Mouse (Mus musculus) kidney, adult 18-20 months (tissue): ENCODE data around the gene Atp1a4.
"Not testable (repeated sequence)": the region's sequence is repeated elsewhere in the genome, so short reads cannot be mapped to it uniquely, and the experiment has no call there.

Experiments used
- DNase-seq: peaks from one replicate; pipeline ENCODE4 v3.0.0; 2021

The Atp1a4 gene

GRCm38 (mm10) chr1:172279768-172280509 is 21.7 kb upstream of the Atp1a4 start:
- DNase-seq = no peak

- DNase-seq = no peak
These were observed 20.1 kb upstream of the Atp1a4 start for GRCm38 (mm10) chr1:172278328-172278727.

- no peak for DNase-seq
These were observed 19.0 kb upstream of the Atp1a4 start for GRCm38 (mm10) chr1:172277172-172277571.

- DNase-seq = no peak
These were observed 16.3 kb upstream of the Atp1a4 start for GRCm38 (mm10) chr1:172274547-172274946.

- no peak for DNase-seq
These were observed 15.9 kb upstream of the Atp1a4 start for GRCm38 (mm10) chr1:172274116-172274515.

GRCm38 (mm10) chr1:172273386-172273785 is 15.2 kb upstream of the Atp1a4 start:
- DNase-seq = no peak

- no peak for DNase-seq
These were observed 13.6 kb upstream of the Atp1a4 start for GRCm38 (mm10) chr1:172271765-172272164.

- DNase-seq = no peak
These were observed 13.0 kb upstream of the Atp1a4 start for GRCm38 (mm10) chr1:172271208-172271607.

- DNase-seq = no peak
These were observed 3.4 kb upstream of the Atp1a4 start, which contains the start of gene Igsf8 for GRCm38 (mm10) chr1:172261477-172262078. Igsf8 (plus strand) TSS chr1:172261641.

GRCm38 (mm10) chr1:172247679-172248078 is 10.5 kb downstream of the Atp1a4 start:
- peak; percentile 22 for DNase-seq

GRCm38 (mm10) chr1:172247216-172247615 is 11.0 kb downstream of the Atp1a4 start:
- DNase-seq = no peak

- DNase-seq = not testable (repeated sequence)
These were observed 13.6 kb downstream of the Atp1a4 start for GRCm38 (mm10) chr1:172244645-172245044.

GRCm38 (mm10) chr1:172243547-172244205 is 14.5 kb downstream of the Atp1a4 start:
- DNase-seq = no peak

- DNase-seq = peak; percentile 60
These were observed 15.8 kb downstream of the Atp1a4 start for GRCm38 (mm10) chr1:172242401-172242800.

GRCm38 (mm10) chr1:172240945-172241708 is 17.1 kb downstream of the Atp1a4 start:
- no peak for DNase-seq

GRCm38 (mm10) chr1:172229215-172229614 is 29.0 kb downstream of the Atp1a4 start:
- DNase-seq = no peak

- no peak for DNase-seq
These were observed 30.0 kb downstream of the Atp1a4 start for GRCm38 (mm10) chr1:172228209-172228608.

- DNase-seq = no peak
These were observed 36.7 kb downstream of the Atp1a4 start for GRCm38 (mm10) chr1:172221297-172222063.

GRCm38 (mm10) chr1:172220414-172220813 is 37.8 kb downstream of the Atp1a4 start:
- DNase-seq = peak; percentile 67

- no peak for DNase-seq
These were observed 38.5 kb downstream of the Atp1a4 start, which contains the start of gene Casq1 for GRCm38 (mm10) chr1:172219451-172220406. Casq1 (minus strand) TSS chr1:172219868.
